ENCODE assay signal across 9 mouse cellular contexts in genomic region chr4:133026826-133027375, GRCm38 (mm10). TPM values are rescaled to one million over a fixed set of nuclear protein-coding genes. Genes with fewer than 3 reads are reported as not detected.
DNase-seq lines count a peak whose midpoint lies in the region; ATAC-seq lines count a peak whose summit lies in the region.
"Had no signal": no experiment of that assay in that cellular context is flagged by ENCODE, and none has a peak within 500 bp of the region (broad histone marks: within the 10 kb centered on the region; RNA-seq: fewer than 3 reads in every experiment).

No protein-coding gene starts in this region.

- H3K4me3 ChIP-seq in kidney, embryonic 15.5 days (replicated peaks): no peak overlapping the region
- H3K4me3 ChIP-seq in midbrain, embryonic 11.5 days (ENCODE audit: low read depth, low read length): no peak overlapping the region

- peak overlapping the region; percentile 84 for H3K27ac ChIP-seq in kidney, embryonic 15.5 days
- H3K27ac ChIP-seq in midbrain, embryonic 11.5 days (ENCODE audit: low read depth, low read length): no peak overlapping the region

- WGBS in kidney, embryonic 15.5 days: 26% methylated on average over 2 of the region's 2 CpGs
- WGBS in midbrain, embryonic 11.5 days: 34% methylated on average over 2 of the region's 2 CpGs

- no peak overlapping the region for H3K4me2 ChIP-seq in kidney, embryonic 15.5 days
- no peak overlapping the region for H3K4me2 ChIP-seq in midbrain, embryonic 11.5 days

- no peak for ATAC-seq in kidney, embryonic 15.5 days (replicated peaks; ENCODE audit: low FRiP score)
- peak; percentile 54; the same call in 1 of the 2 replicates for ATAC-seq in common myeloid progenitor, adult 5-6 weeks (replicated peaks; ENCODE audit: low read depth, poor library complexity, severe bottlenecking)
- no peak for ATAC-seq in midbrain, embryonic 11.5 days (ENCODE audit: low FRiP score)

- no peaks in the 10 kb centered on the region for H3K9me3 ChIP-seq in kidney, embryonic 15.5 days (replicated peaks)
- no peaks in the 10 kb centered on the region for H3K9me3 ChIP-seq in midbrain, embryonic 11.5 days (ENCODE audit: control insufficient read depth, low read length)

- peaks cover 11% of the 10 kb centered on the region for H3K36me3 ChIP-seq in kidney, embryonic 15.5 days
- no peaks in the 10 kb centered on the region for H3K36me3 ChIP-seq in midbrain, embryonic 11.5 days (ENCODE audit: control insufficient read depth, insufficient read depth, low read length)

- H3K9ac ChIP-seq in kidney, embryonic 15.5 days: no peak overlapping the region
- no peak overlapping the region; the same call in 1 of the 2 replicates for H3K9ac ChIP-seq in midbrain, embryonic 11.5 days (ENCODE audit: low read length)

- peak; percentile 58 to 68 for DNase-seq in adrenal gland, postnatal 36 days
- DNase-seq in adrenal gland, adult 18-20 months (ENCODE audit: low spot score in 2 of 2): no peak
- no peak for DNase-seq in kidney, postnatal 36 days
- peak; percentile 85 for DNase-seq in midbrain, embryonic 11.5 days (ENCODE audit: low spot score, missing footprints)
- DNase-seq in ovary, postnatal 36 days (ENCODE audit: low spot score): no peak
- no peak for DNase-seq in cerebellum, postnatal 4 days (ENCODE audit: low spot score in 2 of 2)
- DNase-seq: lung, postnatal 10 days had no signal

- H3K4me1 ChIP-seq in kidney, embryonic 15.5 days: peaks cover 85% of the 10 kb centered on the region
- peaks cover 53% of the 10 kb centered on the region for H3K4me1 ChIP-seq in midbrain, embryonic 11.5 days (ENCODE audit: control insufficient read depth, insufficient read depth, low read length)

- no peaks in the 10 kb centered on the region for H3K27me3 ChIP-seq in kidney, embryonic 15.5 days
- H3K27me3 ChIP-seq in midbrain, embryonic 11.5 days (ENCODE audit: control insufficient read depth, insufficient read depth, low read length): no peaks in the 10 kb centered on the region

RNA-seq across cellular contexts. Expression of gene Ahdc1, which starts 15.8 kb away (rescaled TPM):
- total RNA-seq in adrenal gland, postnatal 36 days (2021): 10 to 100 TPM; 63.7 to 74.1 TPM
- total RNA-seq in adrenal gland, adult 18-20 months (2021): 10 to 100 TPM; 72.1 to 86.9 TPM
- 7.4 and 10.1 TPM in 2 replicates for polyA plus RNA-seq in kidney, embryonic 15.5 days (2015; fragmentation: Nextera tagmentation; extraction: Ambion mirVana)
- 2.6 and 3.5 TPM in 2 replicates for total RNA-seq in common myeloid progenitor, adult 5-6 weeks (2017)
- 4.9 and 5.3 TPM in 2 replicates for polyA plus RNA-seq in midbrain, embryonic 11.5 days (2014; fragmentation: Nextera tagmentation; extraction: Ambion mirVana)

RNA-seq across cellular contexts. Expression of gene Fgr, which starts 53.0 kb away (rescaled TPM):
- under 1 TPM; 0.30 to 0.40 TPM for total RNA-seq in adrenal gland, postnatal 36 days (2021)
- under 1 TPM; 0.43 to 0.58 TPM for total RNA-seq in adrenal gland, adult 18-20 months (2021)
- polyA plus RNA-seq in kidney, embryonic 15.5 days (2015; fragmentation: Nextera tagmentation; extraction: Ambion mirVana): 0.63 and 0.81 TPM in 2 replicates
- 0.53 and 0.96 TPM in 2 replicates for total RNA-seq in common myeloid progenitor, adult 5-6 weeks (2017)
- not detected in 2 replicates for polyA plus RNA-seq in midbrain, embryonic 11.5 days (2014; fragmentation: Nextera tagmentation; extraction: Ambion mirVana)

Comparison
In these comparisons a context has a peak if more than half of its experiments do, and no peak if none do; other contexts are left out.
1. DNase-seq: peak in adrenal gland, postnatal 36 days (2 of 2) and midbrain, embryonic 11.5 days (single experiment); none in adrenal gland, adult 18-20 months (0 of 2), kidney, postnatal 36 days (0 of 2), ovary, postnatal 36 days (single experiment) and cerebellum, postnatal 4 days (0 of 2).
2. RNA of gene Ahdc1, which starts 15.8 kb away (total RNA-seq): 72.1 to 86.9 TPM in adrenal gland, adult 18-20 months and 63.7 to 74.1 TPM in adrenal gland, postnatal 36 days; 2.6 to 3.5 TPM in common myeloid progenitor, adult 5-6 weeks; every median in the first group is over 10 times any median in the second.